Mouse (Mus musculus) hindlimb bud, embryonic 11.5 days (tissue): ENCODE measurements around the gene Scyl1.
"Not testable (repeated sequence)": the region's sequence is repeated elsewhere in the genome, so short reads cannot be mapped to it uniquely, and the experiment has no call there.

ENCODE experiments used
- DNase-seq: peaks from one replicate; pipeline ENCODE4 v3.0.0-alpha.2; 2012; ENCODE audit warnings: low read depth, low spot score; ENCODE audit errors: extremely low spot score

Scyl1 gene

DNA sequence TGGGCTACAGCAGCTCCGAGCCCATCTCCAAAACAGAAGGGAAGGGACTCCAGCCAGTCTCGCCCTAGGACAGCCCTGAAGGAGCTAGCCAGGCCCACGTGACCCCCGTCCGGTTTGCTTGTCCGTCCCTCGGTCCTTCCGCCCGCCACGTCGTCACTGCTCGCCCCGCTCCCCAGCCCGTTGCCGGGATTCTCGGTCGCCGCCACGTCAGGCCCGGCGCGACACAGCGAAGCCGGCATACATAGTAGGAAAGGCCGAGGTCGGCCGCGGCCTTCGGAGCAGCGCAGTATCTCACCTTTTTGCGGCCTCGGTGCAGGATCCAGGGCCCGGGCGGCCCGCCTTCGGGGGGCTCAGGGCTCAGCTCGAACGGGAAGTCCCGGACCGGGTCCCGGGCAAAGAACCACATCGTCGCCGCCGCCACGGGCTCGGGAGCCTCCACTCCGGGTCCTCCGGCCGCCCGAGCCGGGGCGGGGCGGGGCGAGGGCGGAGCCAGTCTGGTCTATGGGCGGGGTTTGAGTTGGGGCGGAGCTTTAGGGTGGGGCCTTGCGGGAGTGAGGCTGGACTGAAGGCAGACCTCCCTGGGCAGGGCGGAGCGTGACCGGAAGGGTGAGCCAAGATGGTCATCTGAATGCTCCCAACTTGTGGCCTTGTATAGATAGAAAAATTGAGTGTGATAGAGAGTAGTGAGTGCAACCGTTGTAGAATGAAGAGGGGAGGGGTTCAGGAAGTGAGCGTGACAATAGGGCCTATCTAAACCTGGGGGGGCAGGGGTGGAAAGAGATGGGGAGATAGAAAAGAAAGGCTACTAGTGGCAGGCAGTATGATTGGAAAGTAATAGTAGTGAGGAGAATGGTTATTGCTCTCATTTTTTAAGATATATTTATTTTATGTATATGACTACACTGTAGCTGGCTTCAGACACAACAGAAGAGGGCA lies at the start of gene Scyl1:
Scyl1 (minus strand) TSS at position 495 of the 936 bp plus-strand sequence.
- no peak for DNase-seq

DNA sequence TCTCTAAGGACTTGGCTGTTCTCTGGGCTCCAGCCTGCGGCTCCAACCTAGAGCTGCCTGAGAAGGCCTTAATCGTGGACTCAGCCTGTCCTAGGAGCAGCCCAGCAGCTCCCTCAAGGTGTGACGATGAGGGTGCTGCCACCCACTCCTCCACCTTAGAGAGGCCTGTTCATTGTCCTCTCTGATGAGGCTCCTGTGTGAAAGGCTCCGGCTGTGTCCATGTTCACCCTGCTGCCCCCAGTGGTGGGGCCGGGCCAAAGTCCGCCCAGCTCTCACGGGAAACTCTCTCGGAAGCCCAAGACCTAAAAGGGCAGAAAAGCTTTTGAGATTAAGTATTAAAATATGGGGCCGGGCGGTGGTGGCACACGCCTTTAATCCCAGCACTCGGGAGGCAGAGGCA lies 48.3 kb upstream of the Scyl1 start:
- DNase-seq = no peak

DNA sequence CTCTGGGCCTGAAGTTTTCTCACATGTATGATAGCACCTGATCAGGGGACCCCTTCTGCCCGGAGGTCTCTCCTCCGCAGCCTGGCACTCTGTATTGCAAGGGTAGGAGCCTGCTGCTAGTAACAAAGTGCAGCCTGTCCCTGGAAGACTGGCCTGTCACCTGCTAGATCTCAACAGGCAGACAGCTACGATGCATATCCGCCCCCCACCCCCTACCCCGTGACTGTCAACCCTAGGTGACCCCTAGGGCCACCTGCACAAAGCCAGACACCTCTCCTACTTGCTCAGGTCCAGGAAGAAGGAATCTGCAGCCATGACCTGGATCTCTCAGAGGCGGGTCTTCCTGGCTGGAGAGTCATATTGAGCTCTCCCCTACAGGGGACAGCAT lies 47.4 kb upstream of the Scyl1 start:
- DNase-seq = no peak

DNA sequence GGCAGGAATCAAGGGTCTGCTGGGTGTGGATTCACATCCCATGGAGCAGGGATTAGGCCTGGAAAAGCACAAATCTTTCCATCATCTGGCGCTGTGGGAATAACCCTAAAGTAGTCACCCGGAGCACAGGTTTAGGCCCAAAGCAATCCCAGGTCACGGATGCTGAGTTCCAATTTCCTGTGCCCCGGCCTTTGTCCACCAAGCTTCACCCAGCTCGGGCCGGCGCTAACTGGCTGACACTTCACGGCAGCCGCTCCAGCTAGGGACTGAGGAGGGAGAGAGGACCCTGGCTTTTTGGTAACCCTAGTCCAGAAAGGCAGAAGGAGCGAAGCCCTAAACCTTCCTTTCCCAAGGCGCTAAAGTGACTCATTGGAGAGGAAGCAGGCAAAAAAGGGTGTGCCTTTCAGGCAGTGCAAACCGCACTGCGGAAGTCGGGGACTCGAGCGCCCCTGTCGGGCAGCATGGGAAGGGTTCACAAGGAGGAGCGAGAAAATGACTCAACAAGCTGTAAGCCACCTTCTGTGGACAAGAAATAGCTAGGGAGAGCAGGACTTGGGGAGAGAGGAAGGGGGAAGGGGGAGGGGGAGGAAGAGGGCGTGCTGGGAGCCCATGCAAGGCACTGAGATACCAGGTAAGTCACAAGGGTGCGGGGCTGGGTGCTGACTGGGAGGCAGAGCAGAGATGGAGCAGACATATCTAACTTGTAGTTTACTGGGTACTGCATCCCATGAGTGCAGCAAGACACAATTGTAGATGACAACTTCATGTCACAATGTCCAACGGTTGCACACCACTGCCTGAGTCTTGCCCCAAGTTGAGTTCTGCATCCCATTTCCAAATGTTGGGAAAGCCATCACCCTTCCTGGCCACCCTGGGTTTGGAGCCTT lies 46.7 kb upstream of the Scyl1 start:
- no peak for DNase-seq

DNA sequence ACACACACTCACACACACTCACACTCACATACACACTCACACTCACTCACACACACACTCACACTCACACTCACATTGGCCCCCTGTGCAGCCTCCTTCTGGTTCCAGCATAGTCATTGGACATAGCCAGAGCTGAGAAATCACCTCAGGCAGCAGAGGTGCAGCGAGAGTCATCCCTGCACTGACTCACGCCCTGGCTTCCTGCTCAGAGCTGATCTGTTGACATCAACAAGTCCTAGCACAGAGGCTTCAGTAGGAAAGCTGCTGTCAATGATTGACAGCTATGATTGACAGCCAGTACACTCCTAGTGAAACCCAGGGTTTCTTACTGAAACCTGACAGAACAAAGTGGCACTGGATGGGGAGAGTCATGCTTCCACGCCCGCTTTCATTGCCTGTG lies 44.7 kb upstream of the Scyl1 start:
- no peak for DNase-seq

DNA sequence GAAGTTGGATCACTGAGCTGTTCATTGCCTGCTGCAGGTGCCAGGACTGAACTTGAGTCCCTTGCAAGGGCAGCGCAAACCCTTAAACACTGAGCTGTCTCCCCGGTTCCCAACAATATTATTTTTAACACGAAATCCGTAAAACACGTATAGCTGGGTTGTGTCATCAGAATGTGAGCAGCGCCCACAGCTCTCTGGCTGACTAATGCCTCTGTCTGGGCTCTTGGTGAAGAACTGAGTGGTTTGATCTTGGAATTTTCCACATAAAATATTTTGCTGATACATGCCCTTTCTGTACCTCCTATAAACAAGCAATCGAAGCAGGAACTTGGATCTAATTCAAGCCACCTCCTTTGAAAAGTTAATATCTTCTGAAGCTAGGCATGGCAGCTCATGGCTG lies 43.8 kb upstream of the Scyl1 start:
- no peak for DNase-seq

DNA sequence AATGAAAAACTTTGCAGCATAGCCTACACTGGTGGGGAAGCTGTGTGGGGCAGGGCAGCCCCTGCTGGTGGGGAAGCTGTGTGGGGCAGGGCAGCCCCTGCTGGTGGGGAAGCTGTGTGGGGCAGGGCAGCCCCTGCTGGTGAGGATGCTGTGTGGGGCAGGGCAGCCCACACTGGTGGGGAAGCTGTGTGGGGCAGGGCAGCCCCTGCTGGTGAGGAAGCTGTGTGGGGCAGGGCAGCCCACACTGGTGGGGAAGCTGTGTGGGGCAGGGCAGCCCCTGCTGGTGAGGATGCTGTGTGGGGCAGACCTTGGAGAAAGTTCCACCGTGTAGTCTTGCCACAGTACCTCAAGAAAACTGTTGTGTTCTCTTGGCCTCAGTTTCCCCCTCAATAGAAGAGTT lies 42.8 kb upstream of the Scyl1 start:
- DNase-seq = not testable (repeated sequence)

DNA sequence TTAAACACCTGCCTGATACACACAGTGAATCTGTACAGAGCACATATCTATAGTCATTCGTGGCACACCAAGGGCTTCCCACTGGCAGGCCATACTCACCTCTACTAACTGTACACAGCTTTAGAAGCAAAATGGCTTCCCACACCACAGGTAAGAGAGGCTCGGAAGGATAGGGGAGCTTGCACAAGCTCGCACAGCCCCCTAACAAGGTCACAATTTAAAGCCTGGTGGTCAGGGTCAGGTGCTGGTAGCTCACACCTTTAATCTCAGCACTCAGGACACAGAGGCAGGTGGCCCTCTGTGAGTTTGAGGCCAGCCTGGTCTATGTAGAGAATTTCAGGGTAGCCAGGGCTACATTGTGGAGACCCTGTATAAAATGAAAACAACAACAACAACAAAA lies 42.3 kb upstream of the Scyl1 start:
- DNase-seq = no peak

DNA sequence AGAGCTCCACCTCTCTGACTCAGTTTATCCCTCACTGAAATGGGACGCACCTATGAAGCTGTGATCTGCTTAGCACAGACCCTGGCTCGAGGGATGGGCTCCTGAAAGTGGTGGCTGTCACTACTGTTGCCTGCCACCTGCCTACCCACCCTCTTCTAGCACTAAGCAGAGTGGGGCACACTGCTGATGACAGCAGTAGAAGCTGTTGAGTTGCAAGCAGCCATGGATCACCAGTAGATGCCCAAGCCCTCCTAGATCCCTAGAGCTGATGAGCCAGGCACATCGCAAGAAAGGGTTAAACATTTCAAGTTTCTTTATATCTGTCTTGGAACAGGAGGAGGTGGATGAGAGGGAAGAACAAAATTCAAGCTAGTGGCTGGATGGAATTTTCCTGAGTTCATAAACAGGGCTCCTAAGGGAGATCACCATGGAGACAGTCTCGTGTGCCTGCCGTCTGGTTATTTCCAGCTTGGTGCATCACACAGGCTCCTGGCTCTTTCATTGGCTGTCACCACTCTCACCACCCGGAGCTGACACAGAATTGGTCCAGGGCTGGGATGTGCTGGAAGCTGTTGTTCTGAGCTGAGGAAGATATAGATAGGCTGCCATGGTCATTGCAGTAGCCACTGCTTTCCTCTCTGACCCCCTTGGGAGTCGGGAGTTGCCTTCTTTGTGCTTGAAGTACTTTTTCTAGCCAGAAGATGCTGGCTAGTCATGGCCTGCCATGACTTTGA lies 40.7 kb upstream of the Scyl1 start:
- DNase-seq = no peak

DNA sequence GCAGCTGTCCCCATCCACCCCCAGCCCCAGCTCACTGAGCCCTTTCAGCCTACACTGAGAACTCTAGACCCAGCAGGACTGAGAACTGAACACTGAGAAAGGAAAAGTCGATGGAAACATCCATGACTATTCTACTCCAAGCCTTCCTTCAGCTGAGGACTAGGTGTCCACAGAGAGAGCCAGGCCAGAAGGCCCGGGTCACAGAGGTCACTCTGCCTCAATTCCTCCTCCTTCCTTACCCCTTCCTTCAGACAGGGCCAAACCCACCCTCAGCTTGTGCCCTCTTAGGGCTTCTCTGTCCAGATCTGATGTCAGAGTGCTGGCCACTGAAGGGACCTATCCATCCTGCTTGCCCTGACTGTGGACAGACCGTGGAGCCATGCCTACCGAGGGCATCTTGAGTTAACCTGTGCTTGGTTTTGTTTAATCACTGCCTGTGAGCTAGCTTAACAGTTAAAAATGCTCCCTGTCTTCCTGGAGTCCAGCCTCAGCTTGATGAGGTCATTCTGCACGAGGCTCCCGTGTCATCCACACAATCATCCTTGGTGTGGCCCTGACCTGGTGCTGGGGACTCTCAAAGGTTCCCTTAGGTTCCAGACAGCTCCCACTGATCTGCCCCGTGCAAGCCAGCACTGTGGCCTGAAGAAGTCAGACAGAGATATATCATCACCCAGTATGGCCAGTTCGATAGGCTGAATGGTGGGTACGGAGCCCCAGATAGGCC lies 39.8 kb upstream of the Scyl1 start:
- no peak for DNase-seq

DNA sequence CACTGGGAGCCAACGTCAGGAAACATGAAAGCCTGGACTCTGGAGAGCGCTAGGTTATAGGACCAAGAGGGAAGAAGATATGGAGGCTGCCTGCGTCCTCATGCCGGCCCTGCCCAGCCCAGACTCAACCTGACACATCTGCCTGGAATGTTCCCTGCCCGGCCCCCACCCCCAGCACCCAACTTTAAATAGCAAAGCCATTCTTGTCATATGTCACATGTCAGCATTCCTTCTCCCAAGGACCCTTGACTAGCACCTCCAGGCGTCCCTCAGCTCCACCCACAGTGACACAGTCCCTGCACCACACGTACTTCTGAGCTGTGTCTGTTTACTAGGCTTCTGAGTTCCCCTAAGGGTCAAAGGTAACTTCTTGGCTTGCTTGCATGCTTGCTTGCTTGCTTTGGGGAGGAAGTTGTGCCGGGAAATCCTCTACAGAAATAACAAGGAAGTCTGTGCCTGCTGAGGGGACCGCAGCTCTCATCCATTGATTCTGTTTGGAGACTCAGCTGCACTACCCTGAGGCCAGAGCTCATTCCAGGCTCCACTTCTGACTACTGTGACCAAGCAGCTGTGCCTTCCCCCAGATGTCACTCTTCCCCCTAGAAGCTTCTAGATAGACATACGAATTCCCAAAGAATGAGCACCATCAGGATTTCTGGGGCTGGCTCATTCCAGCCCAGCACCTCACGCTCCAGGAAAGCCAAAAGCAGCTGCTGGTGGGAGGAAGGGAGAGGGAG lies 39.1 kb upstream of the Scyl1 start:
- DNase-seq = no peak

DNA sequence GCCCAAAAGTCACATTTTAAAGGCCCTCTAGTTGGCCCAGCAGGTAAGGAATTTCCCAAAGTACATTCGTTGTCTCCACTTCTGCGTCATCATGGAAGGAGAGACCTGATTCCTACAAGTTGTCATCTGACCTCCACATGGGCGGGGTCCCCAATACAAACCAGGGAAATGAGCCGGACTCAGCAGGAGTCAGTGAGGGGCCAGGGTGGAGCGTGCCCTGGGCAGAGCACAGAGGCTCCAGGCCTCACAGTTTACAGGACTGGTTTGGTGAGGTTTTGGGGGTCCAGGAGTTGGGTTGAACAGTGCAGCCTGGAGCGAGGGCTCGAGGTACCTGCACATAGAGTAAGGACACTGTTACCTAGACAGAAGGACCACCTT lies 38.5 kb upstream of the Scyl1 start:
- no peak for DNase-seq

DNA sequence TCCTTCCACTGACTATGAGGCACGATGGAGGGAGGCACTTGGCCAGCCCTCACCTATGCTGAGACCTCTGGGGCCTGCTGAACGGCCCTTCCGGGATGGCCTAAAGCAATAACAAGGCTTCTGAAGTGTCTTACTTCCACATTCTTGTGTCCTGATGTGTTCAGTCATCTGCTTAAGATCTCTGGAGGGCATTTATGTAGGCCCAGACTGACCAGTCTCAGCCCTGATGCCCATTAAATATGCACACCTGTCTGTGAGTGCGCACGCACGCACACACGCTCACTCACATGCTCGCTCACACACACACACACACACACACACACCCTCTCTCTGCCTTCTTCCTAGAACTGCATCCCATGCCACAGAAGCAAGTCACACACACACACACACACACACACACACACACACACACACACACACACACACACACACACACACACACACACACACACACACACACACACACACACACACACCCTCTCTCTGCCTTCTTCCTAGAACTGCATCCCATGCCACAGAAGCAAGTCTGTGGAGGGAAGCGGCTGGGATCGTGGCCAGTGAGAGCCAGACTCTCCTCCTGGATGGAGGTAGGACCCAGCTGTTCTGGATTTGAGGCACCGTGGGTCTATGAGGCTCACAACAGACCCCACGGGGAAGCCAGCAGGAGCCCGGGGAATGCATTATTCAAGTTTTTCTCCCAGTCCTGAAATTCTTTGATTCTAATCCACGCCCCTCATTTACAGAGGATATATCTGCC lies 37.9 kb upstream of the Scyl1 start:
- no peak for DNase-seq

DNA sequence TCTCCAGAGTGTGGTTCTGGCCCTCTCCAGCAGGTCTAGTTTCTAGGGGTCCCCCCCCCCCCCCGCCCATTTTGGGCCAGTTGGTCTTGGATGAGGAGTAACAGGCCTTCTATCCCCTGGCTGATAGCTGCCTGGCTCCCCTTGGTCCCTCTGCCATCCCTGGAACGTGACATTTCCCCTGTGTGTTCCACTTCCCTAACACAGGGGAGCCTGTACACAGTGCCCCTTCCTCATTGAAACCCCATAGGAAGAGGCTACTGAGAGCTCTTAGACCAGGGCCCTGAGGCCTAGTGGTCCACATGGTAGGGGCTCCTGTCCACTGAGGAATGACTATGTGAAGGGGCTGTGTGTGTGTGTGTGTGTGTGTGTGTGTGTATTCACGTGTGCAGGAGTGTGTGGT lies 36.5 kb upstream of the Scyl1 start:
- DNase-seq = no peak

DNA sequence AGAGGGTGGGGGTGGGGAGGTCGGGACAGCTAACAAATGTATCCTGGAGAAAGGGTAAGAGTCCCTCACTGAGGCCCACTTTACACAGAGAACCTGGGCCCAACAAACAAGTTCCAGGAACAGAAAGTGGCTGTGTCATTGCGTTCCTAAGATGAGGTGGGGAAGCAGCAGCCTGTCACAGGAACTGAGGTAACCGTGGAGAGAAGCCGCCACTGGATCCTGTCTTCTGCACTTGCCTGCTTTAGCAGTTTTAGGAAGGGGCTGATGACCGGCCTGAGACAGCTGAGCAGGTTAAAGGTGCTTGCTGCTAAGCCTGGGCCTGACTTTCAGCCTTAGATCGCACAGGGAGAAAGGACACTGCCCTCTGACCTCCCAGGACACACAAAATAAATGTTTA lies 35.6 kb upstream of the Scyl1 start:
- DNase-seq = no peak

DNA sequence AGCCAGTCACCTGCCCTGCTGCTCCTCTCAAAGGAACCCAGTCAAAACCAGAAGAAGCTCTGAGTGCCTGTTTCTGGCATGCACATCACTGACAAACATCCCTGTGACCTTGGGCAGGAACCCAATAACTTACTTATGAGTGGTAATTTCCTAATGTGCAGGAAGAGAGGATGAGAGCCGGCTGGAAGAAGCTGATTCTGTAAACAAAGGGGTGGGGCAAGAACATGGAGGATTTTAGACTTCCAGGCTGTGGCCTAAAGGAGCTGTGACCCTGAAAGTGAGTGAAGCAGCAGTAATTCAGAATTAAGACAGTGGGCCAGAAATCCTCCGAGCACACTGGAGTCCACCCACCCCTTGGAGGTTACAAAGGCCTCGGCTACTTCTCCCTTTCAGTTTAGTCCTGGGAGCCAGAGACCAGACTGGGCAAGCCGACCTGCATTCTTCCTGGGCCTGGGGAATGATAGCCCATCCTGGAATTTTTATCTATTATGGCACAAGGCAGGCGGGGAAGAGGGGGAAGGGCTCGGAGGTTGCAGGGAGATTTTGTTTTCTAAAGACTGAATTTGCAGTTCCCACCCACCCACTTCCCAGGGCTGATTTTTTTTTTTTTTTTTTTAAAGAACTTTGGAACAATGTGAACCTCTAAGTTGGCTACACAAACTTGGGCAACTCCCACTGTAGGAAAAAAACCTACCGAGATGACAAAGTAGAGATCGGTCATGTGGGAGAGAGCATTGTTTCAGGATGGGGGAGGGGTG lies 35.0 kb upstream of the Scyl1 start:
- DNase-seq = no peak

DNA sequence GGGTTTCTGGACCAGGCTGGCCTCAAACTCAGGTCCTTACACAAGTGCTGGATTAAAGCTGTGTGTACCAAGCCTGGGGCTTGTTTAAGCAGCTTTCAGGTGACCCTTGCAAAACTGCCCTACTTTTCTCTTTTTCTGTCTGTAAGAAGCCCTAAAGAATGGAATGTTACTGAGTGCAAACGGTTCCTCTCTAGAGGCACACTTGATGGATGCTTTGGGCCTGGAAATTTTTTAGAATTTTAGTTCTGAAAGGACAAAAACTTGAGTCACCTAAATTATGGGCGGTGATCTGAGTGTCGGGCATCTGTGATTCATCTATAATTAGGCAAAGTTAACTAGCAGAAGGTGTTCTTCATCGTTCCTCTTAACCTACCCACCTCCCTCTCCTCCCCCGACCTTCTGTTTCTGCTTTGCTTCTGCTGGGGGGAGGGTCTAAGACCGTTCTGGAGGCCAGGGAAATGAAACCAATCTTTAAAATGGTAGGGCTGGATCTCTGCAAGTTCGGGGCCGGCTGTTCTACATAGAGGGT lies 33.2 kb upstream of the Scyl1 start:
- no peak for DNase-seq

DNA sequence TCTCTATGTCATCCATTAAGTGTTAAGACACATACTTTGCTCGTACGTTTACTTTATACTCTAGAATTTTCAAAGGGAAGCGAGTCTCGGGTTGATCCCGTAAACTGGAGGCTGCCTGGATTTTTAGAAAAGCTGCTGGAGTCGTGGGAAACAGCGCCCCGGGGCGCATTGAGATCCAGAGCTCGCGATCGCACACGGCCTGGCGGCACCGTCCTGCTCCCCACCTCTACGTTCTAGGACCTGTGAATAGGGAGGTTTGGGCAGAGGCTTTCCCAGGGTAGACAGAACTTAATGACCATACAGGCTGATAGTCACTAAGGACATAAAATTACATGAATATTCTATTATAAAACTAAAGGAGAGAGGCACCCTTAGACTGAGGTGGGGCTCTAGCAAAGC lies 32.7 kb upstream of the Scyl1 start:
- no peak for DNase-seq
